Mouse (Mus musculus) testis, adult 2 months (tissue): ENCODE results near the gene Ssbp3. TPM values are rescaled to one million over a fixed set of nuclear protein-coding genes. Genes with fewer than 3 reads are reported as not detected.

ENCODE experiments used
- H3K27ac ChIP-seq: fragments of 200-500 bp; 2 replicates; pipeline ENCODE4 v1.5.1; 2012; ENCODE audit warnings: low read depth, low read length; ENCODE audit not compliant: control insufficient read depth, insufficient read depth
- H3K27me3 ChIP-seq: fragments of 200-500 bp; 2 replicates; pipeline ENCODE4 v1.6.1; 2012; ENCODE audit warnings: mild to moderate bottlenecking, low read length, moderate library complexity; ENCODE audit not compliant: control insufficient read depth, insufficient read depth
- H3K36me3 ChIP-seq: fragments of 200-500 bp; 2 replicates; pipeline ENCODE4 v1.6.1; 2012; ENCODE audit warnings: mild to moderate bottlenecking, low read length; ENCODE audit not compliant: control insufficient read depth, insufficient read depth
- H3K4me1 ChIP-seq: fragments of 200-500 bp; 2 replicates; pipeline ENCODE4 v1.6.1; 2012; ENCODE audit warnings: low read length; ENCODE audit not compliant: control insufficient read depth, insufficient read depth
- H3K4me3 ChIP-seq: fragments of 200-500 bp; 2 replicates; pipeline ENCODE4 v1.5.1; 2012; ENCODE audit warnings: low read depth, mild to moderate bottlenecking, low read length, moderate library complexity, mixed read lengths; ENCODE audit not compliant: control insufficient read depth
- CTCF ChIP-seq: fragments of 200-500 bp; IDR thresholded peaks from 2 replicates; pipeline ENCODE4 v1.5.1; 2012; ENCODE audit warnings: low read depth, mild to moderate bottlenecking, inconsistent platforms, low read length, moderate library complexity; ENCODE audit not compliant: control insufficient read depth, insufficient read depth, insufficient replicate concordance
- POLR2A ChIP-seq: fragments of 200-500 bp; IDR thresholded peaks from 2 replicates; pipeline ENCODE4 v1.6.1; 2012; ENCODE audit warnings: low read depth, mild to moderate bottlenecking, inconsistent platforms, low read length, moderate library complexity; ENCODE audit not compliant: control insufficient read depth
- polyA plus RNA-seq: library from polyadenylated mRNA; depleted of rRNA; stranded (reverse); fragments of >200 nt; gene quantifications from 2 replicates; pipeline ENCODE4 v1.2.3, GENCODE M21; 2012

The Ssbp3 gene
- polyA plus RNA-seq, 1 experiment = 38.3 TPM

- no peak overlapping the region for H3K27ac ChIP-seq
- no peak for TF ChIP-seq CTCF
- no peak for TF ChIP-seq POLR2A
- H3K27me3 ChIP-seq = no peaks in the 10 kb centered on the region
- H3K4me1 ChIP-seq = no peaks in the 10 kb centered on the region
- H3K4me3 ChIP-seq = no peak overlapping the region
- H3K36me3 ChIP-seq = no peaks in the 10 kb centered on the region
Observed at GRCm38 (mm10) chr4:106896086-106896485, 14.4 kb upstream of the Ssbp3 start.

GRCm38 (mm10) chr4:106898923-106899322 lies 11.6 kb upstream of the Ssbp3 start:
- Histone ChIP-seq H3K36me3 (no peaks in the 10 kb centered on the region), H3K27ac (no peak overlapping the region), H3K4me3 (no peak overlapping the region), H3K27me3 (no peaks in the 10 kb centered on the region), H3K4me1 (no peaks in the 10 kb centered on the region)
- no peak for TF ChIP-seq POLR2A
- TF ChIP-seq CTCF = no peak

GRCm38 (mm10) chr4:106899471-106899870 lies 11.0 kb upstream of the Ssbp3 start:
- Histone ChIP-seq H3K4me3 (no peak overlapping the region), H3K27ac (no peak overlapping the region), H3K27me3 (no peaks in the 10 kb centered on the region), H3K36me3 (no peaks in the 10 kb centered on the region), H3K4me1 (no peaks in the 10 kb centered on the region)
- TF ChIP-seq CTCF (no peak), POLR2A (no peak)

- Histone ChIP-seq H3K4me1 (no peaks in the 10 kb centered on the region), H3K36me3 (no peaks in the 10 kb centered on the region), H3K27ac (no peak overlapping the region), H3K27me3 (no peaks in the 10 kb centered on the region), H3K4me3 (no peak overlapping the region)
- TF ChIP-seq CTCF (no peak), POLR2A (no peak)
Observed at GRCm38 (mm10) chr4:106900718-106901117, 9.8 kb upstream of the Ssbp3 start.

GRCm38 (mm10) chr4:106901610-106902009 lies 8.9 kb upstream of the Ssbp3 start:
- no peaks in the 10 kb centered on the region for H3K4me1 ChIP-seq
- no peak for TF ChIP-seq CTCF
- TF ChIP-seq POLR2A = no peak
- H3K27me3 ChIP-seq = no peaks in the 10 kb centered on the region
- no peak overlapping the region for H3K27ac ChIP-seq
- no peaks in the 10 kb centered on the region for H3K36me3 ChIP-seq
- no peak overlapping the region for H3K4me3 ChIP-seq

- no peaks in the 10 kb centered on the region for H3K36me3 ChIP-seq
- H3K27ac ChIP-seq = no peak overlapping the region; the same call in 1 of the 2 replicates
- H3K27me3 ChIP-seq = no peaks in the 10 kb centered on the region
- no peak overlapping the region for H3K4me3 ChIP-seq
- TF ChIP-seq CTCF (no peak), POLR2A (no peak)
- H3K4me1 ChIP-seq = no peaks in the 10 kb centered on the region
Observed at GRCm38 (mm10) chr4:106902157-106902556, 8.3 kb upstream of the Ssbp3 start.

- Histone ChIP-seq H3K4me1 (peaks cover 32% of the 10 kb centered on the region), H3K36me3 (no peaks in the 10 kb centered on the region), H3K27me3 (no peaks in the 10 kb centered on the region), H3K27ac (no peak overlapping the region), H3K4me3 (no peak overlapping the region)
- TF ChIP-seq CTCF (no peak), POLR2A (no peak)
Observed at GRCm38 (mm10) chr4:106905898-106906297, 4.6 kb upstream of the Ssbp3 start.

- TF ChIP-seq CTCF (no peak), POLR2A (no peak)
- H3K4me3 ChIP-seq = 0 out of 2 replicates have a peak overlapping the region, but pooled peaks have one; percentile 9
- H3K36me3 ChIP-seq = no peaks in the 10 kb centered on the region
- H3K27me3 ChIP-seq = no peaks in the 10 kb centered on the region
- peak overlapping the region; percentile 33; the same call in 1 of the 2 replicates for H3K27ac ChIP-seq
- peaks cover 40% of the 10 kb centered on the region for H3K4me1 ChIP-seq
Observed at GRCm38 (mm10) chr4:106907701-106908425, 2.6 kb upstream of the Ssbp3 start.
